Comparison of ENCODE assay signal across 14 mouse cellular contexts in the genomic region with DNA sequence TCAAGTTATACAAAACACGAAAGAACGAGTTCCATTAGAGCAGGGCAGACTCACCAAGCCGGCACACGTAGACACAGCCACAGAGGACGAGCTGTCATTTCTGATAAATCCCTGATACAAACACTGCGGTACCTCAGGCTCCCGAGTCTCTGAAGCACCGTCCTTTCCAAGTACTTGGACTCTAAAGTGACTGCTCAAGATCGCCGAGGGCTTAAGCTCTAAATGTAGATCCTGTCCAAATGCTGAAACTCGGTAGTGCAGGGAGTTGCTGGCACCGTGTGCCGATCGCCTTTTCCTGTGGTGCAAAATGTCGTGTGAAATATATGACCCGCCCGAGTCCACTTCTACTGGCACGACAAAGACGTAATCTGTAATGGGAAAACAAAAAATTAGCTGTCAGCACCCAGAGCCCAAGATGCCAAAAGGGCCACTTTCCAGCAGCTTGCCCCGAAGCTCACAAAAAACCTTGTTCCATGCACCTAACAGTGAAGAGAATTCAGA. TPM values are rescaled to one million over a fixed set of nuclear protein-coding genes. Genes with fewer than 3 reads are reported as not detected.
DNase-seq lines count a peak whose midpoint lies in the region; ATAC-seq and TF ChIP-seq lines count a peak whose summit lies in the region.
"Had no signal": no experiment of that assay in that cellular context is flagged by ENCODE, and none has a peak within 500 bp of the region (broad histone marks: within the 10 kb centered on the region; RNA-seq: fewer than 3 reads in every experiment).

No protein-coding gene starts in this region.

- H3K27me3 ChIP-seq in kidney, embryonic 15.5 days: peaks cover 49% of the 10 kb centered on the region
- peaks cover 21% of the 10 kb centered on the region for H3K27me3 ChIP-seq in embryonic facial prominence, embryonic 11.5 days (ENCODE audit: control insufficient read depth, insufficient read depth, low read length)
- peaks cover 47% of the 10 kb centered on the region for H3K27me3 ChIP-seq in limb, embryonic 14.5 days (ENCODE audit: control insufficient read depth, insufficient read depth, low read length)

- no peak for ATAC-seq in kidney, embryonic 15.5 days (replicated peaks; ENCODE audit: low FRiP score)
- no peak for ATAC-seq in embryonic facial prominence, embryonic 11.5 days (replicated peaks; ENCODE audit: insufficient number of reproducible peaks, low FRiP score, low TSS enrichment, low read depth)
- ATAC-seq in limb, embryonic 14.5 days (ENCODE audit: low FRiP score, low read depth): no peak

- H3K9ac ChIP-seq in kidney, embryonic 15.5 days: no peak overlapping the region
- H3K9ac ChIP-seq in embryonic facial prominence, embryonic 11.5 days (replicated peaks; ENCODE audit: low read length): no peak overlapping the region
- no peak overlapping the region for H3K9ac ChIP-seq in limb, embryonic 14.5 days (ENCODE audit: low read depth, low read length, severe bottlenecking)
- H3K9ac ChIP-seq: liver, embryonic 14.5 days had no signal

- no peak overlapping the region for H3K4me3 ChIP-seq in kidney, embryonic 15.5 days (replicated peaks)
- H3K4me3 ChIP-seq in embryonic facial prominence, embryonic 11.5 days (ENCODE audit: low read depth, low read length): no peak overlapping the region
- no peak overlapping the region for H3K4me3 ChIP-seq in limb, embryonic 14.5 days (replicated peaks; ENCODE audit: low read length)
- H3K4me3 ChIP-seq: myocyte had no signal

- DNase-seq in kidney, postnatal 10 days: peak; percentile 10
- DNase-seq in cerebellum, adult 9-11 months: peak; percentile 47
- DNase-seq in embryonic facial prominence, embryonic 11.5 days (ENCODE audit: low spot score): peak; percentile 57
- DNase-seq in limb, embryonic 14.5 days (ENCODE audit: low spot score): no peak
- no peak for DNase-seq in heart, adult 11 months
- DNase-seq in layer of hippocampus, adult 11-12 months (ENCODE audit: low spot score): no peak
- DNase-seq in right cerebral cortex, postnatal 4 days: no peak
- DNase-seq: adrenal gland, adult 2 months; heart, adult 18-20 months; kidney, postnatal 25 days; spleen, adult 18-20 months had no signal

- no peaks in the 10 kb centered on the region for H3K36me3 ChIP-seq in kidney, embryonic 15.5 days
- no peaks in the 10 kb centered on the region for H3K36me3 ChIP-seq in embryonic facial prominence, embryonic 11.5 days (replicated peaks; ENCODE audit: control insufficient read depth, insufficient read depth, low read depth, low read length)
- no peaks in the 10 kb centered on the region for H3K36me3 ChIP-seq in limb, embryonic 14.5 days (ENCODE audit: control insufficient read depth, insufficient read depth, low read length)

- 54% methylated on average over 20 of the region's 20 CpGs for whole genome bisulfite sequencing in kidney, embryonic 15.5 days
- 60% methylated on average over 20 of the region's 20 CpGs for WGBS in embryonic facial prominence, embryonic 11.5 days
- WGBS in limb, embryonic 14.5 days: 29% methylated on average over 20 of the region's 20 CpGs

- H3K9me3 ChIP-seq in kidney, embryonic 15.5 days (replicated peaks): no peaks in the 10 kb centered on the region
- no peaks in the 10 kb centered on the region for H3K9me3 ChIP-seq in embryonic facial prominence, embryonic 11.5 days (replicated peaks; ENCODE audit: control insufficient read depth, low read length)
- no peaks in the 10 kb centered on the region for H3K9me3 ChIP-seq in limb, embryonic 14.5 days (ENCODE audit: control insufficient read depth, low read length)

- H3K27ac ChIP-seq in kidney, embryonic 15.5 days: no peak overlapping the region
- H3K27ac ChIP-seq in embryonic facial prominence, embryonic 11.5 days (replicated peaks; ENCODE audit: low read depth, low read length): no peak overlapping the region
- H3K27ac ChIP-seq in limb, embryonic 14.5 days (replicated peaks; ENCODE audit: low read depth, low read length): no peak overlapping the region
- H3K27ac ChIP-seq: liver, embryonic 14.5 days had no signal

- H3K4me2 ChIP-seq in kidney, embryonic 15.5 days: no peak overlapping the region
- no peak overlapping the region for H3K4me2 ChIP-seq in embryonic facial prominence, embryonic 11.5 days (ENCODE audit: low read depth, low read length)
- 0 out of 2 replicates have a peak overlapping the region, but pooled peaks have one; percentile 5 for H3K4me2 ChIP-seq in limb, embryonic 14.5 days (replicated peaks; ENCODE audit: low read depth, low read length, severe bottlenecking)

- no peak for TF ChIP-seq POLR2A in limb, embryonic 14.5 days (IDR thresholded peaks at IDR 0.05; ENCODE audit: borderline replicate concordance, extremely low read depth, insufficient read depth, insufficient read length)

- peaks cover 19% of the 10 kb centered on the region for H3K4me1 ChIP-seq in kidney, embryonic 15.5 days
- H3K4me1 ChIP-seq in embryonic facial prominence, embryonic 11.5 days (ENCODE audit: control insufficient read depth, insufficient read depth, low read length): peaks cover 4% of the 10 kb centered on the region; the same call in 1 of the 2 replicates
- H3K4me1 ChIP-seq in limb, embryonic 14.5 days (ENCODE audit: control insufficient read depth, insufficient read depth, low read length): peaks cover 10% of the 10 kb centered on the region; the same call in 1 of the 2 replicates

RNA-seq across cellular contexts. Expression of a gene that starts 3.7 kb away (rescaled TPM):
- 2.7 and 3.9 TPM in 2 replicates for polyA plus RNA-seq in kidney, embryonic 15.5 days (2015; fragmentation: Nextera tagmentation; extraction: Ambion mirVana)
- 3.6 and 4.6 TPM in 2 replicates for polyA plus RNA-seq in embryonic facial prominence, embryonic 11.5 days (2014; fragmentation: Nextera tagmentation; extraction: Ambion mirVana)
- 2.6 and 2.7 TPM in 2 replicates for polyA plus RNA-seq in limb, embryonic 14.5 days (2012; rRNA removed)
- polyA plus RNA-seq in limb, embryonic 14.5 days (2014; fragmentation: Nextera tagmentation; extraction: Ambion mirVana): 3.1 and 4.1 TPM in 2 replicates
- polyA plus RNA-seq: myocyte had no signal

Comparison
In these comparisons a context has a peak if more than half of its experiments do, and no peak if none do; other contexts are left out.
1. DNase-seq: peak in kidney, postnatal 10 days (single experiment), cerebellum, adult 9-11 months (single experiment) and embryonic facial prominence, embryonic 11.5 days (single experiment); none in limb, embryonic 14.5 days (single experiment), heart, adult 11 months (single experiment), layer of hippocampus, adult 11-12 months (single experiment) and right cerebral cortex, postnatal 4 days (single experiment).